Mouse (Mus musculus) ES-E14 (cell line): ENCODE data around the gene Gm2696. TPM values are rescaled to one million over a fixed set of nuclear protein-coding genes. Genes with fewer than 3 reads are reported as not detected.
A peak's percentile ranks its signal among the peaks of the same experiment; 100 is the strongest.

Source experiments
- DNase-seq: peaks from one replicate; pipeline ENCODE4 v3.0.0-alpha.2; 2013; ENCODE audit warnings: low read depth, low spot score
- H3K27ac ChIP-seq: 2 replicates; pipeline ENCODE4 v1.5.1; 2012; ENCODE audit warnings: low read depth, mild to moderate bottlenecking, low read length, moderate library complexity, mixed read lengths; ENCODE audit not compliant: poor library complexity, insufficient read depth, severe bottlenecking
- H3K36me3 ChIP-seq: 2 replicates; pipeline ENCODE4 v1.6.1; 2012; ENCODE audit warnings: mild to moderate bottlenecking, low read length, moderate library complexity, mixed read lengths; ENCODE audit not compliant: control insufficient read depth, poor library complexity, insufficient read depth, severe bottlenecking
- H3K4me1 ChIP-seq, 2 experiments: fragments of 150-350 bp in 1 of 2; sonication (generic) in 1 of 2; 2 replicates each; pipeline ENCODE4 v1.6.1; 2012; ENCODE audit warnings: low read length in 2 of 2, mild to moderate bottlenecking in 1 of 2, mixed read lengths in 1 of 2; ENCODE audit not compliant: control insufficient read depth in 2 of 2, insufficient read depth in 2 of 2, poor library complexity in 1 of 2
- H3K4me3 ChIP-seq, 2 experiments: fragments of 150-350 bp in 1 of 2; sonication (generic) in 1 of 2; 2 replicates each; pipeline ENCODE4 v1.5.1; 2012; ENCODE audit warnings: low read length in 2 of 2, low read depth in 1 of 2, mild to moderate bottlenecking in 1 of 2, mixed read lengths in 1 of 2; ENCODE audit not compliant: insufficient read depth in 1 of 2, poor library complexity in 1 of 2, severe bottlenecking in 1 of 2
- H3K9ac ChIP-seq: 2 replicates; pipeline ENCODE4 v1.6.1; 2012; ENCODE audit warnings: low read depth, mild to moderate bottlenecking, low read length, mixed read lengths; ENCODE audit not compliant: poor library complexity, insufficient read depth, severe bottlenecking
- H3K9me3 ChIP-seq: fragments of 150-350 bp; sonication (generic); 2 replicates; pipeline ENCODE4 v1.6.1; 2012; ENCODE audit warnings: low read depth, mild to moderate bottlenecking, low read length; ENCODE audit not compliant: control insufficient read depth, insufficient read depth
- CHD2 ChIP-seq: IDR thresholded peaks from 2 replicates; pipeline ENCODE4 v1.6.1; 2014; ENCODE audit warnings: mild to moderate bottlenecking, low read depth, low read length, inconsistent platforms
- HCFC1 ChIP-seq: IDR thresholded peaks from 2 replicates; pipeline ENCODE4 v1.6.1; 2012; ENCODE audit warnings: low read length, inconsistent platforms, borderline replicate concordance; ENCODE audit not compliant: insufficient read depth
- MAFK ChIP-seq: IDR thresholded peaks from 2 replicates; pipeline ENCODE4 v1.6.1; 2014; ENCODE audit warnings: mild to moderate bottlenecking, low read depth, low read length, inconsistent platforms; ENCODE audit not compliant: insufficient read depth
- ZC3H11A ChIP-seq: IDR thresholded peaks from 2 replicates; pipeline ENCODE4 v1.6.1; 2012; ENCODE audit warnings: low read depth, mild to moderate bottlenecking, inconsistent platforms, low read length, borderline replicate concordance
- ZNF384 ChIP-seq: IDR thresholded peaks from 2 replicates; pipeline ENCODE4 v1.6.1; 2012; ENCODE audit warnings: low read depth, low read length, inconsistent platforms
- in situ Hi-C, 2 experiments: fragments of 600-800 bp; cut with MboI; formaldehyde crosslinking; loops; one replicate each; pipeline ENCODE4 v1.15.1; 2025; ENCODE audit warnings: low sequenced_read_pairs in 2 of 2, inconsistent platforms in 1 of 2; ENCODE audit not compliant: unreplicated experiment in 2 of 2
- total RNA-seq: library from RNA; depleted of rRNA; stranded (reverse); fragments of 300-350 nt; gene quantifications from 2 replicates; pipeline ENCODE4 v1.2.3, GENCODE M21; 2012

The Gm2696 gene
- total RNA-seq, 1 experiment, result not detected

DNA sequence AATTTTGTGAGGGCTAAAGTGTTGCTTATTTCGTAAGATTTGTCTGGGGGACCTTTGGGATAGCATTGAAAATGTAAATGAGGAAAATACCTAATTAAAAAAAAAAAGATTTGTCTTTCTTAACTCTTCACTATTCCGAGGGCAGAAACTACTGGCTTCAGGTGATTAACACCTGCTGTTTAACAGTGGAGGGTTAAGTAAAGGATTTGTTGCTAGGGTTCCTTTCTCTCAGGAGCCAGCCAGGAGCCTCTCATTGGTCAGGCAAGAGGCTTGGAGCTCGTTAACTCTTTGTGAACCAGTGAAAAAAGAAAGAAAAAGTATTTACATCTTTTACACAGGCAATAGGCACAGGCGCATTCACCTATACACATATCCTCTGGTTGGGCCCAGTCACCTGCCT lies 4.7 kb downstream of the Gm2696 start:
- Histone ChIP-seq H3K4me3 (no peak overlapping the region), H3K27ac (no peak overlapping the region), H3K9me3 (no peaks in the 10 kb centered on the region), H3K36me3 (no peaks in the 10 kb centered on the region), H3K9ac (no peak overlapping the region), H3K4me1 (no peaks in the 10 kb centered on the region)
- TF ChIP-seq HCFC1, result no peak
- in situ Hi-C loops, result no loop called here
- no peak for DNase-seq

DNA sequence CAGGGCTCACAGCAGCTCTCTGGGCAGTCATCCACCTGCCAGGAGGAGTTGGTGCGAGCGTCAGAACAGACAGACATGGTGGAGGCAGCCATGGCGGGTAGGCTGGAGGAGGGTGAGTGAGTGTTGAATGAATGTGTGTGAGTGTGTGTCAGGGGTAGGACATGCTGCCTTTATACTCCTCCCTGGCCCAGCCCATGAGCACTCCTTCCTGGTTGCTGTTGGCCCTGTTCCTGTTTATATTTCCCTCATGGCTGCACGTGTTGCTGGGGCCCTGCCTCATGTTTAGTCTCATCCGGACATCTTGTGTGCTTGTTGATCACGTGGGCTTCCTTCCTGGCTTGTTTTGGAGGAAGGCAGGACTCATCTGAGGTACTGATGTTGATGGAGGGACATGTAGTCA lies 12.5 kb downstream of the Gm2696 start, which contains the start of gene Krtap10-4:
TSS of gene Krtap10-4 (minus strand) at position 145 of the 400 bp plus-strand sequence.
- Histone ChIP-seq H3K27ac (no peak within 1 kb of the TSS), H3K9ac (no peak within 1 kb of the TSS), H3K4me3 (no peak within 1 kb of the TSS), H3K4me1 (no peaks in the 10 kb centered on the region), H3K9me3 (no peaks in the 10 kb centered on the region), H3K36me3 (no peaks in the 10 kb centered on the region)
- TF ChIP-seq HCFC1, result no peak
- no peak for TF ChIP-seq ZNF384
- TF ChIP-seq CHD2, result no peak
- no peak for TF ChIP-seq ZC3H11A
- no peak for TF ChIP-seq MAFK
- no peak for DNase-seq
- in situ Hi-C loops, result no loop called here

DNA sequence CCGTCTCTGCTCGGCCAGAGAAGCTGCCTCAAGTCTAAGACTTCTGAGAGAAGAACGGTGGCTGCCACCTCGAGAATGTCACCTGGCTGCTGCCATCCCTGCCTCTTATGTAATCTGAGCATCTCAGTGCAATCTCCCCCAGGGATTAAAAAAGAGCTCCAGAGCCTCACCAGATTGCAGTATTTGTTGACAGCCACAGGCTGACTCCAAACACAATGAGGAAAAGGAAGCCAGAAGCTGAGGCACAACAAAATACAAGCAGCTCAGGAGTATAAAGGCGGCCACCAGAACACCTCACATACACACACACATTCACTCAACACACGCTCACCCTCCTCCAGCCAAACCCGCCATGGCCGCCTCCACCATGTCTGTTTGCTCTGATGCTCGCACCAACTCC lies 21.2 kb downstream of the Gm2696 start, which contains the start of gene Krtap10-10:
TSS of gene Krtap10-10 (plus strand) at position 301 of the 400 bp plus-strand sequence.
- Histone ChIP-seq H3K36me3 (no peaks in the 10 kb centered on the region), H3K9ac (0 out of 2 replicates have a peak within 1 kb of the TSS, but pooled peaks have one; percentile 21), H3K4me3 (peak within 1 kb of the TSS in 1 of 2 experiments; percentile 25; a peak in 1 of 4 replicates), H3K9me3 (no peaks in the 10 kb centered on the region), H3K27ac (no peak within 1 kb of the TSS), H3K4me1 (no peaks in the 10 kb centered on the region)
- in situ Hi-C loops, result no loop called here
- TF ChIP-seq HCFC1, result no peak
- TF ChIP-seq ZNF384, result no peak
- no peak for TF ChIP-seq CHD2
- no peak for TF ChIP-seq MAFK
- no peak for TF ChIP-seq ZC3H11A
- no peak for DNase-seq

DNA sequence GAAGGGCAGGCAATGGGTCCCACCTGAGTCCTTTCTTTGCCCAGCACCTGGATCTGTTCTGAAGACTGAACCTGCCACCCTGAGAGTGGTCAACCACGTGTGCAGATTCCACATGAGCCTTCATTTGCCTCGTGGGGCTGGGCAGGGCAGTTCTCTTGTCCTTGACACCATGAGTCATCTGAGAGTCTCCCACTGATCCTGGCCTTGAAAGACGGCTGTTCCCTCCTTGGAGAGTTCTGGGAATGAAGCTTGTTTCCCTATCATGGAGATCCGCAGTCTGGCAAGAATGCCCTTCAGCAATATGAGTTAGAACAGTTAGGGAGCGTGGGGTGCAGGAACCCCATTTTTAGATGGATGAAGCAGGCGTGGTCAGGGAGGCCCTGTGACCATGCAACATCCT lies 24.5 kb downstream of the Gm2696 start:
- Histone ChIP-seq H3K36me3 (no peaks in the 10 kb centered on the region), H3K9ac (no peak overlapping the region), H3K4me3 (no peak overlapping the region), H3K27ac (no peak overlapping the region), H3K9me3 (no peaks in the 10 kb centered on the region), H3K4me1 (no peaks in the 10 kb centered on the region)
- TF ChIP-seq HCFC1 (no peak), MAFK (no peak), ZNF384 (no peak), ZC3H11A (no peak), CHD2 (no peak)
- in situ Hi-C loops, result no loop called here
- no peak for DNase-seq

DNA sequence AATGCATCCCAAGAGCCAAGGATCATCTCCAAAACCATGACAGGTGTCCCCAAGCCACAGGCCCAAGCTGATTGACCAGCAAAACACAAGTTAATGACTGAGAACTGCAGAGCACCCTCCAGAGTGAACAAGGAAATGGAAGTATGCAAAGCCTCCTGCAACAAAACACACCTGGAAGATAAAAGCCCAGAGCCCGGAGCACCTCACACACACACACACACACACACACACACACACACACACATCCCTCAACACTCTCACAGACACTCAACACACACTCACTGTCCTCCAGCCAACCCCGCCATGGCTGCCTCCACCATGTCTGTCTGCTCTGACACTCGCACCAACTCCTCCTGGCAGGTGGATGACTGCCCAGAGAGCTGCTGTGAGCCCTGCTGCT lies 32.0 kb downstream of the Gm2696 start, which contains the start of gene Gm36176:
TSS of gene Gm36176 (plus strand) at position 301 of the 400 bp plus-strand sequence.
- no peak for DNase-seq
- in situ Hi-C loops, result no loop called here
- TF ChIP-seq MAFK (no peak), ZC3H11A (no peak), HCFC1 (no peak), CHD2 (no peak)
- Histone ChIP-seq H3K27ac (no peak within 1 kb of the TSS), H3K9ac (no peak within 1 kb of the TSS), H3K9me3 (no peaks in the 10 kb centered on the region), H3K36me3 (no peaks in the 10 kb centered on the region), H3K4me1 (peaks cover 0 to 5% of the 10 kb centered on the region in 2 experiments; a peak in 1 of 4 replicates), H3K4me3 (no peak within 1 kb of the TSS)
